Mouse (Mus musculus): ENCODE results near the gene Vmn1r26. TPM values are rescaled to one million over a fixed set of nuclear protein-coding genes. Genes with fewer than 3 reads are reported as not detected.
"Not testable (repeated sequence)": the region's sequence is repeated elsewhere in the genome, so short reads cannot be mapped to it uniquely, and the experiment has no call there.

Gene Vmn1r26
- not detected in 2 replicates for polyA plus RNA-seq (2012; rRNA removed)

DNA sequence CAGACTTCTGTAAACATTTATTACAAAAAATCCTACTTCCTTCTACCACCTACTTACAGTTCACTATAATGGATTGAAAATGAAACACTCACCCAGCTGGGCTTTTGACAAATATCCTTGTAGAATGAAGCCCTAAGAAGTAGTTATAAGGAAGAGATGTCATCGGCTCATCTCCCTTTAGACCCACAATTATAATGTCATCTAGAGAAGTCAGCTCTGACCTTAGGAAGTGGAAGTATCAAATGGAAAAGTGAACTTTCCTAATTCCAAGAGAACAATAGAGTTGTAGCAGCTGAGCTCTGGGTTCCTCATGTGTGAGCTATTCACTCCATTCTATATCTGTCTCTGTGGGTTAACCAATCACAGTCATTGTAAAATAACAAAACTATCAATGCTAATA, at the start of gene Vmn1r26:
Vmn1r26 (minus strand) TSS at position 101 of the 400 bp plus-strand sequence.
- DNase-seq (ENCODE audit: low read depth): no peak

DNA sequence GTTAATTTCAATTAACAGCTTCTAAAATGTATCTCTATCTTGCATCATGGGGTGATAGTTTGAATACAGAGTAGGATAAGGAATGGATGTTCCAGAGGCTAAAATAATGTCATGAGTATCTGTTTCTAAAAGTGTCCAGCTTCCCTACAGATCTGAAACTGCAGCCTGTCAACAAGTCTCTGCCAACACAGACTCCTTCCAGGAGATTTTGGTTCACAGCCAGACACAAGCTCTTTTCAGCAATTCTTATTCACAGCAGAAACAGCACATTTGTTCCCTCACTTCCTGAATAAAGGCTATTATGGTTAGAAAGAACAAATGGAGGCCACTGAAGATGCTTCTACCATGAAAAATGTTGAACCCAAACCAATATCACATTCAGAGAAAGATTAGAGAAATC, 29.1 kb upstream of the Vmn1r26 start:
- no peak for DNase-seq (ENCODE audit: low read depth)

DNA sequence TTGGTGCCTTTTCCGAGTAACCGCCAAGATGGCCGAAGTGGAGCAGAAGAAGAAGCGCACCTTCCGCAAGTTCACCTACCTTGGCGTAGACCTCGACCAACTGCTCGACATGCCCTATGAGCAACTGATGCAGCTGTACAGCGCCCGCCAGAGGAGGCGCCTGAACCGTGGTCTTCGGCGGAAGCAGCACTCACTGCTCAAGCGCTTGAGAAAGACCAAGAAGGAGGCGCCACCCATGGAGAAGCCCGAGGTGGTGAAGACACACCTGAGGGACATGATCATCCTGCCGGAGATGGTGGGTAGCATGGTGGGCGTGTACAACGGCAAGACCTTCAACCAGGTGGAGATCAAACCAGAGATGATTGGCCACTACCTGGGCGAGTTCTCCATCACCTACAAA, 2.5 kb upstream of the Vmn1r26 start:
- not testable (repeated sequence) for DNase-seq (ENCODE audit: low read depth)

DNA sequence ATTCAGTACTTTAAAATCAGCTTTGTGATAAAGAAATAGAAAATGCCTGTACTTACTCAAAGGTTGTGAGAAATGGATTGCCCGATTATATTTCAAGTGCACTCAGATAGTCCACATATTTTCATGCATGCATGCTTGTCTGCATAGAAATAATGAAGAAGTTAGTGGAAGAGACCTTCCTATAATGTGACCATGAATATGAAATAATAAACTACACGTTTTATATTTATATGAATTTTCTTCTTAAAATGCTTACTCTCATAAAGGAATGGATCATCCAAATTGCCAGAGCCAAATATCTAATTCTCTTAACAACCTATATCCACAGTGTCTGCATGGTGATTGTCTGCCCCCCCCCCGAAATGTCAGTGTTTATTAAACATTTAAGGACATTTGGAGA, 34.2 kb downstream of the Vmn1r26 start, which contains the start of gene Vmn1r25:
Vmn1r25 (minus strand) TSS at position 101 of the 400 bp plus-strand sequence.
- no peak for DNase-seq (ENCODE audit: low read depth)

DNA sequence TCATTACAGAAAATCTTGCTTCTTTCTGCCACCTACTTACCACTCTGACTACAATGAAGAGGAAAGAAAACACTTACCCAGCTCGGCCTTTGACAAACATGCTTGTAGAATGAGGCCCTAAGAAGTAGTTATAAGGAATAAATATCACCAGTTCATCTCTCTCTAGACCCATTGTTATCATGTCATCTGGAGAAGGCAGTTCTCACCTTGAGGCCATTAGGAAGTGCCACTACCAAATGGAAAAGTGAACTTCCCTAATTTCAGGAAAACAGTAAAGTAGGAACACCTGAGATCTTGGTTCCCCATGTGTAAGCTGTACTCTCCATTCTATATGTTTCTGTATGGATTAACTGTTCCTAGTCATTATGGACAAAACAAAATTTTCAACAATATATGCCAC, 53.6 kb downstream of the Vmn1r26 start, which contains the start of gene Vmn1r24:
Vmn1r24 (minus strand) TSS at position 101 of the 400 bp plus-strand sequence.
- not testable (repeated sequence) for DNase-seq (ENCODE audit: low read depth)

Other genes starting within 250 kb of the Vmn1r26 start
- gene Vopp1, start 190.0 kb downstream of the Vmn1r26 start, polyA plus RNA-seq (2012; rRNA removed): 10.6 and 12.9 TPM in 2 replicates
- gene Vmn1r21, start 164.8 kb downstream of the Vmn1r26 start, polyA plus RNA-seq (2012; rRNA removed): not detected in 2 replicates
- gene Vmn1r22, start 107.1 kb downstream of the Vmn1r26 start, polyA plus RNA-seq (2012; rRNA removed): not detected in 2 replicates
- gene Vmn1r23, start 88.3 kb downstream of the Vmn1r26 start, polyA plus RNA-seq (2012; rRNA removed): not detected in 2 replicates
- gene Vmn1r24, start 53.7 kb downstream of the Vmn1r26 start, polyA plus RNA-seq (2012; rRNA removed): not detected in 2 replicates
- gene Vmn1r25, start 34.3 kb downstream of the Vmn1r26 start, polyA plus RNA-seq (2012; rRNA removed): not detected in 2 replicates
- gene Vmn1r27, start 203.7 kb upstream of the Vmn1r26 start, polyA plus RNA-seq (2012; rRNA removed): not detected in 2 replicates
- not detected in 2 replicates for gene Vmn1r28, start 246.9 kb upstream of the Vmn1r26 start, polyA plus RNA-seq (2012; rRNA removed)

Data from gonadal fat pad, adult 2 months (tissue).